Mouse (Mus musculus): ENCODE data around the gene Gnat1. TPM values are rescaled to one million over a fixed set of nuclear protein-coding genes. Genes with fewer than 3 reads are reported as not detected.

Gene Gnat1
- polyA plus RNA-seq, 1 experiment from 2014 or later: 1.9 TPM

- Histone ChIP-seq H3K27me3 (replicated peaks) (no peaks in the 10 kb centered on the region), H3K9me3 (no peaks in the 10 kb centered on the region), H3K4me2 (peak overlapping the region; percentile 31), H3K4me1 (peaks cover 85% of the 10 kb centered on the region), H3K9ac (no peak overlapping the region), H3K27ac (peak overlapping the region; percentile 69), H3K36me3 (0 out of 2 replicates have a peak, but pooled peaks cover 9% of the 10 kb centered on the region), H3K4me3 (replicated peaks) (0 out of 2 replicates have a peak overlapping the region, but pooled peaks have one; percentile 8)
- WGBS: 43% methylated on average over 14 of the region's 15 CpGs
- no peak for ATAC-seq (ENCODE audit: insufficient read depth, low FRiP score, low read depth)
These were observed 50.6 kb downstream of the Gnat1 start for GRCm38 (mm10) chr9:107628721-107629410.

GRCm38 (mm10) chr9:107627387-107628255, 51.9 kb downstream of the Gnat1 start:
- H3K4me2 ChIP-seq: peak overlapping the region; percentile 31; the same call in 1 of the 2 replicates
- no peak overlapping the region for H3K4me3 ChIP-seq (replicated peaks)
- H3K27ac ChIP-seq: peak overlapping the region; percentile 69
- H3K9me3 ChIP-seq: no peaks in the 10 kb centered on the region
- H3K36me3 ChIP-seq: 0 out of 2 replicates have a peak, but pooled peaks cover 9% of the 10 kb centered on the region
- H3K9ac ChIP-seq: 0 out of 2 replicates have a peak overlapping the region, but pooled peaks have one; percentile 18
- H3K4me1 ChIP-seq: peaks cover 80% of the 10 kb centered on the region
- no peaks in the 10 kb centered on the region for H3K27me3 ChIP-seq (replicated peaks)
- ATAC-seq (ENCODE audit: insufficient read depth, low FRiP score, low read depth): no peak
- WGBS: 41% methylated on average over 20 of the region's 20 CpGs

- no peaks in the 10 kb centered on the region for H3K9me3 ChIP-seq
- WGBS: 17% methylated on average over 2 of the region's 2 CpGs
- H3K9ac ChIP-seq: 0 out of 2 replicates have a peak overlapping the region, but pooled peaks have one; percentile 18
- no peak overlapping the region for H3K4me3 ChIP-seq (replicated peaks)
- no peaks in the 10 kb centered on the region for H3K27me3 ChIP-seq (replicated peaks)
- 0 out of 2 replicates have a peak, but pooled peaks cover 9% of the 10 kb centered on the region for H3K36me3 ChIP-seq
- peaks cover 72% of the 10 kb centered on the region for H3K4me1 ChIP-seq
- peak overlapping the region; percentile 31 for H3K4me2 ChIP-seq
- ATAC-seq (ENCODE audit: insufficient read depth, low FRiP score, low read depth): peak; percentile 40
- H3K27ac ChIP-seq: peak overlapping the region; percentile 69
These were observed 52.7 kb downstream of the Gnat1 start for GRCm38 (mm10) chr9:107626844-107627277.

GRCm38 (mm10) chr9:107626158-107626843, 53.2 kb downstream of the Gnat1 start:
- peaks cover 67% of the 10 kb centered on the region for H3K4me1 ChIP-seq
- H3K9me3 ChIP-seq: no peaks in the 10 kb centered on the region
- H3K36me3 ChIP-seq: 0 out of 2 replicates have a peak, but pooled peaks cover 5% of the 10 kb centered on the region
- H3K27me3 ChIP-seq (replicated peaks): no peaks in the 10 kb centered on the region
- 33% methylated on average over 15 of the region's 15 CpGs for WGBS
- ATAC-seq (ENCODE audit: insufficient read depth, low FRiP score, low read depth): peak; percentile 1; the same call in 1 of the 2 replicates
- peak overlapping the region; percentile 69 for H3K27ac ChIP-seq
- H3K4me3 ChIP-seq (replicated peaks): no peak overlapping the region
- peak overlapping the region; percentile 31 for H3K4me2 ChIP-seq
- no peak overlapping the region for H3K9ac ChIP-seq

- Histone ChIP-seq H3K4me3 (replicated peaks) (no peak overlapping the region), H3K36me3 (peaks cover 6% of the 10 kb centered on the region; the same call in 1 of the 2 replicates), H3K4me2 (no peak overlapping the region), H3K27ac (peak overlapping the region; percentile 58), H3K9ac (no peak overlapping the region), H3K9me3 (no peaks in the 10 kb centered on the region), H3K27me3 (replicated peaks) (no peaks in the 10 kb centered on the region), H3K4me1 (peaks cover 66% of the 10 kb centered on the region)
- 91% methylated on average over 12 of the region's 12 CpGs for WGBS
- ATAC-seq (ENCODE audit: insufficient read depth, low FRiP score, low read depth): no peak
These were observed 54.0 kb downstream of the Gnat1 start for GRCm38 (mm10) chr9:107625351-107626128.

GRCm38 (mm10) chr9:107624951-107625350, 54.6 kb downstream of the Gnat1 start:
- Histone ChIP-seq H3K9me3 (no peaks in the 10 kb centered on the region), H3K4me3 (replicated peaks) (no peak overlapping the region), H3K4me2 (no peak overlapping the region), H3K27ac (peak overlapping the region; percentile 58), H3K36me3 (peaks cover 12% of the 10 kb centered on the region), H3K9ac (no peak overlapping the region), H3K27me3 (replicated peaks) (no peaks in the 10 kb centered on the region), H3K4me1 (peaks cover 63% of the 10 kb centered on the region)
- ATAC-seq (ENCODE audit: insufficient read depth, low FRiP score, low read depth): no peak
- WGBS: 87% methylated on average over 3 of the region's 3 CpGs

- Histone ChIP-seq H3K9ac (no peak overlapping the region), H3K4me1 (peaks cover 63% of the 10 kb centered on the region), H3K27me3 (replicated peaks) (no peaks in the 10 kb centered on the region), H3K4me2 (no peak overlapping the region), H3K36me3 (peaks cover 16% of the 10 kb centered on the region), H3K4me3 (replicated peaks) (no peak overlapping the region), H3K9me3 (no peaks in the 10 kb centered on the region), H3K27ac (peak overlapping the region; percentile 58)
- 68% methylated on average over 5 of the region's 5 CpGs for WGBS
- no peak for ATAC-seq (ENCODE audit: insufficient read depth, low FRiP score, low read depth)
These were observed 55.0 kb downstream of the Gnat1 start for GRCm38 (mm10) chr9:107624539-107624938.

Other genes starting within 250 kb of the Gnat1 start
- 43.2 and 45.7 TPM in 2 replicates for gene Tmem115, start 145.8 kb downstream of the Gnat1 start, polyA plus RNA-seq (2015; fragmentation: Nextera tagmentation; extraction: Ambion mirVana)
- 26.6 and 31.3 TPM in 2 replicates for gene Cyb561d2, start 137.5 kb downstream of the Gnat1 start, polyA plus RNA-seq (2015; fragmentation: Nextera tagmentation; extraction: Ambion mirVana)
- 39.1 and 39.7 TPM in 2 replicates for gene Nprl2, start 137.5 kb downstream of the Gnat1 start, polyA plus RNA-seq (2015; fragmentation: Nextera tagmentation; extraction: Ambion mirVana)
- 0.63 and 0.94 TPM in 2 replicates for gene Zmynd10, start 132.4 kb downstream of the Gnat1 start, polyA plus RNA-seq (2015; fragmentation: Nextera tagmentation; extraction: Ambion mirVana)
- 53.9 and 58.0 TPM in 2 replicates for gene Rassf1, start 128.2 kb downstream of the Gnat1 start, polyA plus RNA-seq (2015; fragmentation: Nextera tagmentation; extraction: Ambion mirVana)
- gene Tusc2, start 116.5 kb downstream of the Gnat1 start, polyA plus RNA-seq (2015; fragmentation: Nextera tagmentation; extraction: Ambion mirVana): 42.6 and 46.1 TPM in 2 replicates
- 84.2 and 85.4 TPM in 2 replicates for gene Hyal2, start 111.8 kb downstream of the Gnat1 start, polyA plus RNA-seq (2015; fragmentation: Nextera tagmentation; extraction: Ambion mirVana)
- 9.2 and 10.8 TPM in 2 replicates for gene Hyal1, start 102.8 kb downstream of the Gnat1 start, polyA plus RNA-seq (2015; fragmentation: Nextera tagmentation; extraction: Ambion mirVana)
- 16.1 and 18.6 TPM in 2 replicates for gene Naa80, start 100.8 kb downstream of the Gnat1 start, polyA plus RNA-seq (2015; fragmentation: Nextera tagmentation; extraction: Ambion mirVana)
- gene Hyal3, start 98.9 kb downstream of the Gnat1 start, polyA plus RNA-seq (2015; fragmentation: Nextera tagmentation; extraction: Ambion mirVana): 1.1 and 1.7 TPM in 2 replicates
- gene Ifrd2, start 92.1 kb downstream of the Gnat1 start, polyA plus RNA-seq (2015; fragmentation: Nextera tagmentation; extraction: Ambion mirVana): 65.1 and 68.2 TPM in 2 replicates
- 13.2 and 16.5 TPM in 2 replicates for gene Sema3b, start 70.5 kb downstream of the Gnat1 start, polyA plus RNA-seq (2015; fragmentation: Nextera tagmentation; extraction: Ambion mirVana)
- gene Gnai2, start 44.3 kb downstream of the Gnat1 start, polyA plus RNA-seq (2015; fragmentation: Nextera tagmentation; extraction: Ambion mirVana): 355 and 371 TPM in 2 replicates
- gene Slc38a3, start 10.2 kb downstream of the Gnat1 start, polyA plus RNA-seq (2015; fragmentation: Nextera tagmentation; extraction: Ambion mirVana): 19.5 and 28.6 TPM in 2 replicates
- gene Sema3f, start 30.8 kb upstream of the Gnat1 start, polyA plus RNA-seq (2015; fragmentation: Nextera tagmentation; extraction: Ambion mirVana): 19.7 and 21.3 TPM in 2 replicates
- 182 and 185 TPM in 2 replicates for gene Rbm5, start 91.3 kb upstream of the Gnat1 start, polyA plus RNA-seq (2015; fragmentation: Nextera tagmentation; extraction: Ambion mirVana)
- 67.4 and 76.2 TPM in 2 replicates for gene Rbm6, start 193.5 kb upstream of the Gnat1 start, polyA plus RNA-seq (2015; fragmentation: Nextera tagmentation; extraction: Ambion mirVana)
- gene Mon1a, start 208.4 kb upstream of the Gnat1 start, polyA plus RNA-seq (2015; fragmentation: Nextera tagmentation; extraction: Ambion mirVana): 19.4 and 21.0 TPM in 2 replicates
- 10.8 TPM in 2 replicates for gene Mst1r, start 227.2 kb upstream of the Gnat1 start, polyA plus RNA-seq (2015; fragmentation: Nextera tagmentation; extraction: Ambion mirVana)
- not detected in 2 replicates for gene Actl11, start 248.8 kb upstream of the Gnat1 start, polyA plus RNA-seq (2015; fragmentation: Nextera tagmentation; extraction: Ambion mirVana)

Data from stomach, embryonic 15.5 days (tissue).